Mouse (Mus musculus): Measurements from ENCODE around the gene Stxbp4. TPM values are rescaled to one million over a fixed set of nuclear protein-coding genes. Genes with fewer than 3 reads are reported as not detected.

Stxbp4 gene
- polyA plus RNA-seq, 1 experiment from 2014 or later: 36.5 TPM

Other genes starting within 250 kb of the Stxbp4 start
- gene Hlf, start 247.2 kb downstream of the Stxbp4 start, polyA plus RNA-seq (2015; fragmentation: Nextera tagmentation; extraction: Ambion mirVana): 1.3 and 1.9 TPM in 2 replicates
- 38.6 and 40.3 TPM in 2 replicates for gene Cox11, start 89 bp upstream of the Stxbp4 start, polyA plus RNA-seq (2015; fragmentation: Nextera tagmentation; extraction: Ambion mirVana)
- 21.8 and 23.6 TPM in 2 replicates for gene Tom1l1, start 50.3 kb upstream of the Stxbp4 start, polyA plus RNA-seq (2015; fragmentation: Nextera tagmentation; extraction: Ambion mirVana)

Data from limb, embryonic 13.5 days (tissue).